18 mouse cellular contexts compared by ENCODE assay signal in genomic region chr3:58865690-58866089, GRCm38 (mm10). TPM values are rescaled to one million over a fixed set of nuclear protein-coding genes. Genes with fewer than 3 reads are reported as not detected.
DNase-seq lines count a peak whose midpoint lies in the region; ATAC-seq lines count a peak whose summit lies in the region.
"Had no signal": no experiment of that assay in that cellular context is flagged by ENCODE, and none has a peak within 500 bp of the region (broad histone marks: within the 10 kb centered on the region; RNA-seq: fewer than 3 reads in every experiment).

No protein-coding gene starts in this region.

- 48% methylated on average over 7 of the region's 7 CpGs for WGBS in intestine, embryonic 14.5 days
- WGBS in intestine, embryonic 15.5 days, result 55% methylated on average over 7 of the region's 7 CpGs
- 48% methylated on average over 7 of the region's 7 CpGs for WGBS in heart, embryonic 12.5 days
- 72% methylated on average over 7 of the region's 7 CpGs for WGBS in liver, embryonic 11.5 days

- no peak overlapping the region for H3K4me2 ChIP-seq in intestine, embryonic 14.5 days (ENCODE audit: low read length)
- no peak overlapping the region for H3K4me2 ChIP-seq in intestine, embryonic 15.5 days (replicated peaks)
- H3K4me2 ChIP-seq in heart, embryonic 12.5 days, result no peak overlapping the region
- H3K4me2 ChIP-seq in liver, embryonic 11.5 days, result no peak overlapping the region
- H3K4me2 ChIP-seq: heart, embryonic 15.5 days; stomach, embryonic 15.5 days had no signal

- H3K36me3 ChIP-seq in intestine, embryonic 14.5 days (ENCODE audit: control insufficient read depth, insufficient read depth, low read length), result no peaks in the 10 kb centered on the region
- no peaks in the 10 kb centered on the region for H3K36me3 ChIP-seq in intestine, embryonic 15.5 days
- no peaks in the 10 kb centered on the region for H3K36me3 ChIP-seq in heart, embryonic 12.5 days
- no peaks in the 10 kb centered on the region for H3K36me3 ChIP-seq in liver, embryonic 11.5 days (ENCODE audit: control insufficient read depth, insufficient read depth, low read length)
- H3K36me3 ChIP-seq: heart, embryonic 15.5 days; stomach, embryonic 15.5 days had no signal

- no peak overlapping the region for H3K4me3 ChIP-seq in intestine, embryonic 14.5 days (ENCODE audit: low read depth, low read length)
- no peak overlapping the region for H3K4me3 ChIP-seq in intestine, embryonic 15.5 days (replicated peaks)
- no peak overlapping the region for H3K4me3 ChIP-seq in heart, embryonic 12.5 days
- no peak overlapping the region for H3K4me3 ChIP-seq in liver, embryonic 11.5 days (ENCODE audit: low read depth, low read length)
- H3K4me3 ChIP-seq: heart, embryonic 15.5 days; stomach, embryonic 15.5 days had no signal

- no peak for ATAC-seq in intestine, embryonic 14.5 days (replicated peaks; ENCODE audit: low FRiP score, low TSS enrichment, low read depth)
- no peak for ATAC-seq in intestine, embryonic 15.5 days
- no peak for ATAC-seq in heart, embryonic 12.5 days (ENCODE audit: insufficient number of reproducible peaks, low FRiP score)
- no peak for ATAC-seq in liver, embryonic 11.5 days (replicated peaks; ENCODE audit: low FRiP score)

- H3K9ac ChIP-seq in intestine, embryonic 14.5 days (ENCODE audit: low read length), result no peak overlapping the region
- no peak overlapping the region for H3K9ac ChIP-seq in intestine, embryonic 15.5 days
- no peak overlapping the region for H3K9ac ChIP-seq in heart, embryonic 12.5 days
- no peak overlapping the region for H3K9ac ChIP-seq in liver, embryonic 11.5 days (ENCODE audit: low read depth, low read length)
- H3K9ac ChIP-seq: heart, embryonic 15.5 days; stomach, embryonic 15.5 days had no signal

- peak; percentile 43 for DNase-seq in intestine, embryonic 14.5 days (ENCODE audit: low spot score)
- peak; percentile 11 for DNase-seq in retina, adult 2 months (ENCODE audit: low read depth, low spot score)
- no peak for DNase-seq in retina, embryonic 14.5 days (ENCODE audit: low spot score)
- peak; percentile 72 for DNase-seq in cerebellum, adult 9-10 months
- DNase-seq in liver, embryonic 11.5 days (ENCODE audit: low spot score), result no peak
- DNase-seq: adrenal gland, postnatal 10 days; gastrocnemius, postnatal 36 days; kidney, postnatal 10 days; lung, postnatal 36 days; right cerebral cortex, postnatal 25 days; thymus, postnatal 4 days had no signal

- H3K27ac ChIP-seq in intestine, embryonic 14.5 days (ENCODE audit: low read depth), result no peak overlapping the region
- H3K27ac ChIP-seq in intestine, embryonic 15.5 days, result no peak overlapping the region
- no peak overlapping the region for H3K27ac ChIP-seq in heart, embryonic 12.5 days (ENCODE audit: poor library complexity, severe bottlenecking)
- no peak overlapping the region for H3K27ac ChIP-seq in liver, embryonic 11.5 days (ENCODE audit: low read depth, low read length)
- H3K27ac ChIP-seq: heart, embryonic 15.5 days; stomach, embryonic 15.5 days had no signal

- no peaks in the 10 kb centered on the region for H3K9me3 ChIP-seq in intestine, embryonic 14.5 days (ENCODE audit: control insufficient read depth, low read length)
- no peaks in the 10 kb centered on the region for H3K9me3 ChIP-seq in intestine, embryonic 15.5 days
- no peaks in the 10 kb centered on the region for H3K9me3 ChIP-seq in heart, embryonic 12.5 days (replicated peaks)
- no peaks in the 10 kb centered on the region for H3K9me3 ChIP-seq in liver, embryonic 11.5 days (ENCODE audit: control insufficient read depth, low read length)
- H3K9me3 ChIP-seq: heart, embryonic 15.5 days; stomach, embryonic 15.5 days had no signal

- H3K4me1 ChIP-seq in intestine, embryonic 14.5 days (replicated peaks; ENCODE audit: control insufficient read depth, insufficient read depth, low read length), result no peaks in the 10 kb centered on the region
- H3K4me1 ChIP-seq in intestine, embryonic 15.5 days (replicated peaks), result no peaks in the 10 kb centered on the region
- no peaks in the 10 kb centered on the region for H3K4me1 ChIP-seq in heart, embryonic 12.5 days (replicated peaks)
- H3K4me1 ChIP-seq in liver, embryonic 11.5 days (replicated peaks; ENCODE audit: control insufficient read depth, insufficient read depth, low read length), result no peaks in the 10 kb centered on the region
- H3K4me1 ChIP-seq: stomach, embryonic 15.5 days had no signal

- H3K27me3 ChIP-seq in intestine, embryonic 14.5 days (replicated peaks; ENCODE audit: control insufficient read depth, insufficient read depth, low read length), result no peaks in the 10 kb centered on the region
- no peaks in the 10 kb centered on the region for H3K27me3 ChIP-seq in intestine, embryonic 15.5 days (replicated peaks)
- no peaks in the 10 kb centered on the region for H3K27me3 ChIP-seq in heart, embryonic 12.5 days (replicated peaks)
- H3K27me3 ChIP-seq in liver, embryonic 11.5 days (replicated peaks; ENCODE audit: control insufficient read depth, insufficient read depth, low read length), result no peaks in the 10 kb centered on the region
- H3K27me3 ChIP-seq: CH12.LX; heart, embryonic 15.5 days; stomach, embryonic 15.5 days had no signal

RNA-seq across cellular contexts. Expression of gene Clrn1, which starts 19.4 kb away (rescaled TPM):
- not detected in 2 replicates for polyA plus RNA-seq in intestine, embryonic 14.5 days (2014; fragmentation: Nextera tagmentation; extraction: Ambion mirVana)
- polyA plus RNA-seq in intestine, embryonic 15.5 days (2015; fragmentation: Nextera tagmentation; extraction: Ambion mirVana), result not detected in 2 replicates
- polyA plus RNA-seq in heart, embryonic 12.5 days (2016; fragmentation: Nextera tagmentation; extraction: Ambion mirVana), result not detected in 2 replicates
- polyA plus RNA-seq in liver, embryonic 11.5 days (2014; fragmentation: Nextera tagmentation; extraction: Ambion mirVana), result 0.21 and 0.27 TPM in 2 replicates
- polyA plus RNA-seq: liver, adult 2 months; stomach, embryonic 15.5 days had no signal

RNA-seq across cellular contexts. Expression of gene Mindy4b-ps, which starts 43.6 kb away (rescaled TPM):
- polyA plus RNA-seq in intestine, embryonic 14.5 days (2014; fragmentation: Nextera tagmentation; extraction: Ambion mirVana), result not detected in 2 replicates
- polyA plus RNA-seq in intestine, embryonic 15.5 days (2015; fragmentation: Nextera tagmentation; extraction: Ambion mirVana), result not detected in 2 replicates
- 0.13 TPM in 1 of 2 replicates, not detected in the other for polyA plus RNA-seq in heart, embryonic 12.5 days (2016; fragmentation: Nextera tagmentation; extraction: Ambion mirVana)
- not detected in 2 replicates for polyA plus RNA-seq in liver, embryonic 11.5 days (2014; fragmentation: Nextera tagmentation; extraction: Ambion mirVana)
- polyA plus RNA-seq: liver, adult 2 months; neural tube, embryonic 11.5 days; stomach, embryonic 15.5 days had no signal

Comparison
In these comparisons a context has a peak if more than half of its experiments do, and no peak if none do; other contexts are left out.
1. DNase-seq: peak in intestine, embryonic 14.5 days (single experiment), retina, adult 2 months (single experiment) and cerebellum, adult 9-10 months (single experiment); none in retina, embryonic 14.5 days (single experiment) and liver, embryonic 11.5 days (single experiment).